Mouse (Mus musculus) limb, embryonic 13.5 days (tissue): ENCODE measurements around the gene Unc13d. TPM values are rescaled to one million over a fixed set of nuclear protein-coding genes. Genes with fewer than 3 reads are reported as not detected.
A peak's percentile ranks its signal among the peaks of the same experiment; 100 is the strongest.
"Not testable (repeated sequence)": the region's sequence is repeated elsewhere in the genome, so short reads cannot be mapped to it uniquely, and the experiment has no call there.

Experiments used
- ATAC-seq: fragments of 200-750 bp; cut with Nextera tagmentation; 2 replicates; pipeline ENCODE4 v1.8.0; 2017; ENCODE audit warnings: low read depth, moderate number of reproducible peaks, moderate TSS enrichment; ENCODE audit not compliant: low FRiP score
- H3K27ac ChIP-seq: fragments of 300-500 bp; sonication (generic); 2 replicates; pipeline ENCODE4 v1.5.1; 2015; ENCODE audit warnings: inconsistent platforms, mild to moderate bottlenecking, moderate library complexity
- H3K27me3 ChIP-seq: fragments of 300-500 bp; sonication (generic); 2 replicates; pipeline ENCODE4 v1.6.1; 2015; ENCODE audit warnings: mild to moderate bottlenecking, inconsistent platforms
- H3K36me3 ChIP-seq: fragments of 300-500 bp; sonication (generic); 2 replicates; pipeline ENCODE4 v1.6.1; 2015; ENCODE audit warnings: inconsistent platforms, mild to moderate bottlenecking, moderate library complexity
- H3K4me1 ChIP-seq: fragments of 300-500 bp; sonication (generic); 2 replicates; pipeline ENCODE4 v1.6.1; 2015; ENCODE audit warnings: inconsistent platforms
- H3K4me2 ChIP-seq: fragments of 300-500 bp; sonication (generic); replicated peaks from 2 replicates; pipeline ENCODE4 v1.6.1; 2015; ENCODE audit warnings: inconsistent platforms, mild to moderate bottlenecking, moderate library complexity
- H3K4me3 ChIP-seq: fragments of 300-500 bp; sonication (generic); 2 replicates; pipeline ENCODE4 v1.5.1; 2015; ENCODE audit warnings: moderate library complexity, mild to moderate bottlenecking, inconsistent platforms
- H3K9ac ChIP-seq: fragments of 300-500 bp; sonication (generic); 2 replicates; pipeline ENCODE4 v1.6.1; 2015; ENCODE audit warnings: mild to moderate bottlenecking, inconsistent platforms
- H3K9me3 ChIP-seq: fragments of 300-500 bp; sonication (generic); 2 replicates; pipeline ENCODE4 v1.6.1; 2016; ENCODE audit warnings: inconsistent platforms
- WGBS: fragments of 180-500 bp; shearing (Covaris S2); methylation state at CpG from one replicate; pipeline ENCODE4 v1.1.7; 2015; 5-methylcytosine and 5-hydroxymethylcytosine counted together
- polyA plus RNA-seq: library from polyadenylated mRNA; unstranded; fragments of >200 nt; fragmentation: Nextera tagmentation; extraction: Ambion mirVana; gene quantifications from 2 replicates; pipeline ENCODE4 v1.2.1, GENCODE M21; 2015

Unc13d gene
- polyA plus RNA-seq: 2.1 and 2.4 TPM in 2 replicates

DNA sequence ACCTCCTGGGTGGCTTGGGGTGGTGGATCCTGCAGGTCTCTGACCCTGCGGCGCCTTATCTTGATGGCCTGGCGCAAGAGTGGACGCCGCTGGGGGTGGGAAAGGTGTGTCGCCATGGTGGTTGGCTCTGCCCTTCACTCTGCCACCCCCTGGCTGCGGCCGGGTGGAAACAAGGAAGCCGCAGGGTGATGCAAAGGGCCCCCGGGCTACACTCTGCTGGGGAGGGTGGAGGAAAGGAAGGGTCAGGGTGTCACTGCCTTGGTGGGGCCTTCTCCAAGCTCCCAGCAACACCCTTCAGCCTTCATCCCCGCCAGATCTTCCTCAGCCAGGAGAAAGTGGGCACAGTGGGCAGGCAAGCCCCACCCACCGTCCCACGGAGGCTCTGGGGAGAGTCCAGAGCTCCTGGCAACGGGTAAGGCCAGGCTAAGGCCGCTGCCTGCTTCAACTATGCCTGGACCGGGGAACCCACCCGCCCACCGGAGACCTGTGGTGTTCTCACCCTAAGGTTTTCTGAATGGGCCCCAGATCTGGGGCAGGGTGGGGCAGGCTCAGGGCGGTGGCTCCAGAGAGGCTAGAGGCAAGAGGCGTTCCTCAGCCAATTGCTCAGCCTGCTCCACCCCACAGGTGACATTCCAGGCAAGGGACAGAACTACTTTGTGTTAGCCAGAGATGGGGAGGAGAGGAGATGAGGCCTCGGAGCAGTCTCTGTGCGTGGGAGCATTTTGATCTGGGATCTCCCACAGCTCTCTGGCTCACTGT lies at the start of gene Unc13d:
Gene Unc13d (minus strand): TSS at position 516 of the 759 bp plus-strand sequence.
- H3K9me3 ChIP-seq: no peaks in the 10 kb centered on the region
- no peak; the same call in 1 of the 2 replicates for ATAC-seq
- peak within 1 kb of the TSS; percentile 62 for H3K4me2 ChIP-seq
- no peaks in the 10 kb centered on the region for H3K27me3 ChIP-seq
- peaks cover 41% of the 10 kb centered on the region for H3K36me3 ChIP-seq
- H3K9ac ChIP-seq: peak within 1 kb of the TSS; percentile 64
- H3K4me3 ChIP-seq: peak within 1 kb of the TSS; percentile 31
- H3K27ac ChIP-seq: peak within 1 kb of the TSS; percentile 28
- H3K4me1 ChIP-seq: peaks cover 20% of the 10 kb centered on the region
- WGBS: 67% methylated on average over 22 of the region's 22 CpGs

GRCm38 (mm10) chr11:116126261-116126660 lies 48.5 kb upstream of the Unc13d start:
- Histone ChIP-seq H3K27ac (no peak overlapping the region), H3K4me1 (peaks cover 38% of the 10 kb centered on the region), H3K27me3 (no peaks in the 10 kb centered on the region), H3K36me3 (peaks cover 26% of the 10 kb centered on the region), H3K9me3 (peaks cover 4% of the 10 kb centered on the region; the same call in 1 of the 2 replicates), H3K9ac (no peak overlapping the region), H3K4me3 (no peak overlapping the region), H3K4me2 (no peak overlapping the region)
- WGBS: 95% methylated on average over 15 of the region's 15 CpGs
- ATAC-seq: no peak

- not testable (repeated sequence) for H3K27ac ChIP-seq, H3K4me3 ChIP-seq, H3K27me3 ChIP-seq, H3K4me2 ChIP-seq, H3K9ac ChIP-seq, H3K9me3 ChIP-seq, ATAC-seq
- Histone ChIP-seq H3K4me1 (peaks cover 12% of the 10 kb centered on the region), H3K36me3 (peaks cover 26% of the 10 kb centered on the region)
- 88% methylated on average over 8 of the region's 8 CpGs for WGBS
Measured at GRCm38 (mm10) chr11:116121731-116122245, 44.0 kb upstream of the Unc13d start.

- Histone ChIP-seq H3K36me3 (peaks cover 9% of the 10 kb centered on the region), H3K27me3 (no peaks in the 10 kb centered on the region), H3K27ac (no peak overlapping the region), H3K4me1 (peaks cover 12% of the 10 kb centered on the region), H3K9ac (no peak overlapping the region), H3K4me2 (no peak overlapping the region), H3K9me3 (no peaks in the 10 kb centered on the region), H3K4me3 (no peak overlapping the region)
- ATAC-seq: no peak
Measured at GRCm38 (mm10) chr11:116117819-116118218, 40.1 kb upstream of the Unc13d start.

- Histone ChIP-seq H3K4me3 (no peak overlapping the region), H3K9me3 (no peaks in the 10 kb centered on the region), H3K27me3 (peaks cover 3% of the 10 kb centered on the region; the same call in 1 of the 2 replicates), H3K4me1 (peaks cover 12% of the 10 kb centered on the region), H3K4me2 (no peak overlapping the region), H3K36me3 (peaks cover 3% of the 10 kb centered on the region), H3K27ac (peak overlapping the region; percentile 66), H3K9ac (no peak overlapping the region)
- no peak for ATAC-seq
- 22% methylated on average over 12 of the region's 12 CpGs for WGBS
Measured at GRCm38 (mm10) chr11:116117241-116117640, 39.5 kb upstream of the Unc13d start.

DNA sequence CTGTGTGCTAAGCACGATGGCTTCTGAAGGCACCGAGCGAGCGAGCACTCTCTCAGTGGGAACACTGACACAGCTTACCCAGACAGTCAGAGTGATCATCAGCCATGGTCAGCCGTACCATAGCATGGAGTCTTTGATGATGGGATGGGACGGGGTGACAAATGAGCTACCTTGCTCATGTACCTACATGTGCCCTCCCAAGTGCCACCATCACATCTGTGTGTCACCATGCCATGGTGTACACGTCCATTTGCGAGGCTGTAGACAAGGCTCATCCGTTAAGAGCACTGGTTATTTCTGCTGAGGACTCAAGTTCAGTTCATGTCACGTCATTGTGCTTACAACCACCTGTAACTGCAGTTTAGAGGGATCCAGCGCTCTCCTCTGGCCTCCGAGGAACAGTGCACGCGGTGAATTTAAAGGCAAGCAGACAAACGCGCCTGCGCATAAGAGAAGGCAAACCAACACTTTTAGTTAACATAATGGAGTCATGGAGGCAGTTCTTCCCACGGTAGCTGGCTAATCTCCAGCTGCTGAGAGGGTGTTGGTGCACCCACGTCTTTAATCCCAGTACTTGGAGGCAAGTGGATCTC lies 33.9 kb upstream of the Unc13d start:
- H3K4me1 ChIP-seq: peaks cover 42% of the 10 kb centered on the region
- WGBS: 80% methylated on average over 19 of the region's 19 CpGs
- ATAC-seq: no peak
- H3K36me3 ChIP-seq: no peaks in the 10 kb centered on the region
- H3K9me3 ChIP-seq: no peaks in the 10 kb centered on the region
- no peak overlapping the region for H3K4me2 ChIP-seq
- H3K4me3 ChIP-seq: no peak overlapping the region
- H3K9ac ChIP-seq: no peak overlapping the region
- peaks cover 59% of the 10 kb centered on the region for H3K27me3 ChIP-seq
- H3K27ac ChIP-seq: no peak overlapping the region

DNA sequence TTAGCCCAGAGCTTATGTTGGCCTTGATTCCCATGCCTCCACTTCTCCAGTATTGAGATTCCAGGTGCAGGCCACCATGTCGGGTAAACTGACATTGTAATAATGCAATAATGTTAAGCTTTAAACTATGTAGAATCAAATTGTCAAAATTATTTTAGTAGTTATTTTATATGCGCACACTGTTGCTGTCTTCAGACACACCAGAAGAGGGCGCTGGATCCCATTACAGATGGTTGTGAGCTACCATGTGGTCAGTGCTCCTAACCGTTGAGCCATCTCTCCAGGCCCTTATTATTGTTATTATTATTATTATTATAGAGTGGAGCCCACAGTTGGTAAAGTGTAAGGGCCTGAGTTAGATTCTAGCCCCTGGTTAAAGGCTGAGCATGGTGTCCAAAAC lies 33.3 kb upstream of the Unc13d start:
- Histone ChIP-seq H3K27ac (no peak overlapping the region), H3K4me2 (no peak overlapping the region), H3K9me3 (no peaks in the 10 kb centered on the region), H3K4me3 (0 out of 2 replicates have a peak overlapping the region, but pooled peaks have one; percentile 8), H3K4me1 (peaks cover 47% of the 10 kb centered on the region), H3K36me3 (no peaks in the 10 kb centered on the region), H3K9ac (no peak overlapping the region), H3K27me3 (peaks cover 65% of the 10 kb centered on the region)
- WGBS: 79% methylated on average over 4 of the region's 4 CpGs
- ATAC-seq: no peak

GRCm38 (mm10) chr11:116110540-116110939 lies 32.8 kb upstream of the Unc13d start:
- no peak for ATAC-seq
- Histone ChIP-seq H3K27ac (peak overlapping the region; percentile 33; the same call in 1 of the 2 replicates), H3K9me3 (no peaks in the 10 kb centered on the region), H3K27me3 (peaks cover 70% of the 10 kb centered on the region), H3K9ac (peak overlapping the region; percentile 73), H3K4me2 (peak overlapping the region; percentile 72), H3K36me3 (no peaks in the 10 kb centered on the region), H3K4me1 (peaks cover 52% of the 10 kb centered on the region), H3K4me3 (peak overlapping the region; percentile 52)
- 27% methylated on average over 10 of the region's 10 CpGs for WGBS

DNA sequence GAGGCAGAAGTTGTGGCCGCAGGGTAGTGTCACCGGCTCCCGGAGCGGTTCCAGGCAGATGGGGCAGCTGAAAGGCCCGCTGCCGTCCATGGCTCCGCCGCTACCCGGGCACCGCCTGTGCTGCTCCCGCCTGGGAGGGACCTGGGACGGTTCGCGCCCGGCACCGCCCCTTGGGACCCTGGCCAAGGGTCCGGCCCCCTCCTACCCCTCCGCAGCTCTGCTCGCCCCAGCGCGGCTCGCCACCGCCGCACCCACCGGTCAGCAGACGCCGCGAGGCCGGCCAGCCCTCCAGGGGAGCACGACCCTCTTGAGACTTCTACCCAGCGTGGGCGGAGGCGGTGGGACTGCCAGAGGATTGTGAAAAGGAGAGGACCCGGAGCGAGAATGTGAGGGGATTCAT lies 32.4 kb upstream of the Unc13d start:
- ATAC-seq: peak; percentile 44; the same call in 1 of the 2 replicates
- Histone ChIP-seq H3K27me3 (peaks cover 73% of the 10 kb centered on the region), H3K4me3 (peak overlapping the region; percentile 52), H3K9ac (peak overlapping the region; percentile 73), H3K9me3 (no peaks in the 10 kb centered on the region), H3K27ac (peak overlapping the region; percentile 33; the same call in 1 of the 2 replicates), H3K4me2 (peak overlapping the region; percentile 72), H3K4me1 (peaks cover 54% of the 10 kb centered on the region), H3K36me3 (no peaks in the 10 kb centered on the region)
- 2% methylated on average over 29 of the region's 35 CpGs for WGBS

DNA sequence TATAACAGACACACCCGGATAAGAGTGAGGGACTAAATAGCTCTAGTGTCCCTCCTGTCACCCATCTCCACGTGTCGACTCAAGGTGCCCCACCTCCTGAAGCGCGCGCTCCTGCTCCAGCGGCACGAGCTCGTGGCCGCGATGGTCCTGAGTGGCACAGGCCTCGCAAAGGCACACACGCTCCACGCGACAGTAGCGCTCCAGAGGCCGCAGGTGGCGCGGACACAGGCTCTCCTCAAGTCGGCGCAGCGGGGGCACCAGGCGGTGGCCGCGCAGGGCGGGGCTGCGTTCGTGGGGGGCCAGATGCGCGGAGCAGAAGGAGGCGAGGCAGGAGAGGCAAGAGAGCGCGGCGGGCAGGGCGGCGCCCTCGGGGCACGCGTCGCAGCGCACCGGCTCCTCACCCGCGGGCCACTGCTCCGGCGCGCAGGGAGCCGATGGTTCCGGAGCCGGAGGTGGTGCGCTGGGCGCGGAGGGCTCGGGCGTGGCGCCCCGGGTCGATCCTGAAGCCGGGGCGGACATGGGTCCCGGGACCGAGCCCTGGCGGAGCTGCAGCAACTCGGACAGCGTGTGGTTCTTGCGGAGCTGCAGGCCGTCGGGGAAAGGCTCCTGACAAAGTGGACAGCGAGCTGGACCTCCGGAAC lies 31.8 kb upstream of the Unc13d start:
- no peak for ATAC-seq
- peak overlapping the region; percentile 15; the same call in 1 of the 2 replicates for H3K27ac ChIP-seq
- WGBS: 2% methylated on average over 69 of the region's 70 CpGs
- no peaks in the 10 kb centered on the region for H3K36me3 ChIP-seq
- H3K4me3 ChIP-seq: peak overlapping the region; percentile 52
- peaks cover 59% of the 10 kb centered on the region for H3K4me1 ChIP-seq
- H3K9ac ChIP-seq: peak overlapping the region; percentile 73
- peaks cover 73% of the 10 kb centered on the region for H3K27me3 ChIP-seq
- no peaks in the 10 kb centered on the region for H3K9me3 ChIP-seq
- peak overlapping the region; percentile 72 for H3K4me2 ChIP-seq

GRCm38 (mm10) chr11:116108464-116109137 lies 30.8 kb upstream of the Unc13d start:
- Histone ChIP-seq H3K4me1 (peaks cover 69% of the 10 kb centered on the region), H3K9ac (peak overlapping the region; percentile 73), H3K27ac (no peak overlapping the region), H3K9me3 (no peaks in the 10 kb centered on the region), H3K4me3 (peak overlapping the region; percentile 52), H3K4me2 (peak overlapping the region; percentile 72), H3K36me3 (no peaks in the 10 kb centered on the region), H3K27me3 (peaks cover 73% of the 10 kb centered on the region)
- WGBS: 5% methylated on average over 23 of the region's 23 CpGs
- no peak for ATAC-seq
